Mouse (Mus musculus) gastrocnemius, postnatal 4 days (tissue): Measurements from ENCODE around the gene Pclo. TPM values are rescaled to one million over a fixed set of nuclear protein-coding genes. Genes with fewer than 3 reads are reported as not detected.
"Not testable (repeated sequence)": the region's sequence is repeated elsewhere in the genome, so short reads cannot be mapped to it uniquely, and the experiment has no call there.

ENCODE experiments used
- DNase-seq, 2 experiments: peaks; one replicate each; pipeline ENCODE4 v3.0.0; 2021 to 2022; ENCODE audit warnings: low spot score in 2 of 2, mixed read lengths in 2 of 2
- total RNA-seq, 2 experiments: library from RNA; stranded (reverse); gene quantifications; 2 replicates each; pipeline ENCODE4 v1.2.3; 2021

The Pclo gene
- total RNA-seq, 2 experiments from 2014 or later = 0.93 to 1.3 TPM

GRCm38 (mm10) chr5:14680419-14680818 lies 165.7 kb downstream of the Pclo start:
- DNase-seq = no peak

- no peak for DNase-seq
These were observed 177.3 kb downstream of the Pclo start for GRCm38 (mm10) chr5:14691995-14692394.

GRCm38 (mm10) chr5:14696745-14697144 lies 182.0 kb downstream of the Pclo start:
- DNase-seq = no peak

GRCm38 (mm10) chr5:14700900-14701299 lies 186.2 kb downstream of the Pclo start:
- DNase-seq = no peak

- DNase-seq = no peak
These were observed 190.7 kb downstream of the Pclo start for GRCm38 (mm10) chr5:14705423-14705822.

GRCm38 (mm10) chr5:14707311-14707710 lies 192.6 kb downstream of the Pclo start:
- DNase-seq = no peak

GRCm38 (mm10) chr5:14723576-14723975 lies 208.9 kb downstream of the Pclo start:
- DNase-seq = no peak

GRCm38 (mm10) chr5:14728676-14729253 lies 214.0 kb downstream of the Pclo start:
- no peak for DNase-seq

- peak in 1 of 2 experiments; percentile 14 for DNase-seq
These were observed 236.2 kb downstream of the Pclo start for GRCm38 (mm10) chr5:14750882-14751281.

GRCm38 (mm10) chr5:14766686-14767085 lies 252.0 kb downstream of the Pclo start:
- no peak for DNase-seq

- DNase-seq = no peak
These were observed 267.8 kb downstream of the Pclo start for GRCm38 (mm10) chr5:14782362-14783082.

GRCm38 (mm10) chr5:14793891-14794290 lies 279.2 kb downstream of the Pclo start:
- no peak for DNase-seq

- DNase-seq = peak in 1 of 2 experiments; percentile 23
These were observed 292.4 kb downstream of the Pclo start for GRCm38 (mm10) chr5:14807136-14807535.

GRCm38 (mm10) chr5:14833165-14833860 lies 318.6 kb downstream of the Pclo start:
- no peak for DNase-seq

GRCm38 (mm10) chr5:14834155-14834991 lies 319.7 kb downstream of the Pclo start:
- DNase-seq = no peak

GRCm38 (mm10) chr5:14853650-14854049 lies 338.9 kb downstream of the Pclo start:
- DNase-seq = no peak

- DNase-seq = not testable (repeated sequence)
These were observed 370.6 kb downstream of the Pclo start for GRCm38 (mm10) chr5:14885291-14885690.

- DNase-seq = no peak
These were observed 377.5 kb downstream of the Pclo start for GRCm38 (mm10) chr5:14892242-14892641.

GRCm38 (mm10) chr5:14903539-14903938 lies 388.8 kb downstream of the Pclo start:
- DNase-seq = not testable (repeated sequence)
